Mouse (Mus musculus) heart, postnatal 0 days (tissue): ENCODE measurements around the gene Pdyn. TPM values are rescaled to one million over a fixed set of nuclear protein-coding genes. Genes with fewer than 3 reads are reported as not detected.

Experiments used
- ATAC-seq: fragments of 200-750 bp; cut with Nextera tagmentation; 2 replicates; pipeline ENCODE4 v1.8.0; 2017; ENCODE audit warnings: low read depth, moderate number of reproducible peaks, moderate library complexity; ENCODE audit not compliant: insufficient read depth
- DNase-seq: peaks from one replicate; pipeline ENCODE4 v3.0.0-alpha.2; 2016; ENCODE audit warnings: low spot score
- H3K27ac ChIP-seq: fragments of 300-500 bp; sonication (generic); 2 replicates; pipeline ENCODE4 v1.5.1; 2014; ENCODE audit warnings: low read depth, mild to moderate bottlenecking
- H3K27me3 ChIP-seq: fragments of 300-500 bp; sonication (generic); 2 replicates; pipeline ENCODE4 v1.6.1; 2014; ENCODE audit warnings: low read length, mixed read lengths; ENCODE audit not compliant: control insufficient read depth, insufficient read depth
- H3K36me3 ChIP-seq: fragments of 300-500 bp; sonication (generic); replicated peaks from 2 replicates; pipeline ENCODE4 v1.6.1; 2014; ENCODE audit warnings: low read length, mixed read lengths; ENCODE audit not compliant: control insufficient read depth, insufficient read depth
- H3K4me1 ChIP-seq: fragments of 300-500 bp; sonication (generic); 2 replicates; pipeline ENCODE4 v1.6.1; 2014; ENCODE audit warnings: antibody characterized with exemption; ENCODE audit not compliant: control insufficient read depth, insufficient read depth
- H3K4me2 ChIP-seq: fragments of 300-500 bp; sonication (generic); 2 replicates; pipeline ENCODE4 v1.6.1; 2014; ENCODE audit warnings: low read depth, mild to moderate bottlenecking, low read length, moderate library complexity
- H3K4me3 ChIP-seq: fragments of 300-500 bp; sonication (generic); 2 replicates; pipeline ENCODE4 v1.5.1; 2014; ENCODE audit warnings: low read depth, low read length
- H3K9ac ChIP-seq: fragments of 300-500 bp; sonication (generic); replicated peaks from 2 replicates; pipeline ENCODE4 v1.6.1; 2014; ENCODE audit warnings: low read depth, low read length, mixed read lengths
- H3K9me3 ChIP-seq: fragments of 300-500 bp; sonication (generic); replicated peaks from 2 replicates; pipeline ENCODE4 v1.6.1; 2016; ENCODE audit warnings: low read length; ENCODE audit not compliant: control insufficient read depth
- CTCF ChIP-seq: IDR thresholded peaks from 2 replicates; pipeline ENCODE4 v1.5.1; 2016; ENCODE audit warnings: antibody characterized with exemption, control low read depth, low read depth
- EP300 ChIP-seq: IDR thresholded peaks from 2 replicates; pipeline ENCODE4 v1.6.1; 2016; ENCODE audit warnings: antibody characterized with exemption, low read depth
- WGBS: fragments of 180-500 bp; shearing (Covaris S2); extraction: QIAGEN DNeasy Blood & Tissue Kit; methylation state at CpG from one replicate; pipeline ENCODE4 v1.1.7; 2014; 5-methylcytosine and 5-hydroxymethylcytosine counted together
- polyA plus RNA-seq: library from polyadenylated mRNA; unstranded; fragments of >200 nt; fragmentation: Nextera tagmentation; extraction: Ambion mirVana; gene quantifications from 2 replicates; pipeline ENCODE4 v1.2.1, GENCODE M21; 2015
- total RNA-seq: library from RNA; depleted of rRNA; stranded (reverse); fragments of >200 nt; gene quantifications from 2 replicates; pipeline ENCODE4 v1.2.3, GENCODE M21; 2014; ENCODE audit warnings: low replicate concordance; rRNA removed

Gene Pdyn
- 0.81 TPM in 1 of 2 replicates, not detected in the other for total RNA-seq
- 0.04 TPM in 2 replicates for polyA plus RNA-seq

DNA sequence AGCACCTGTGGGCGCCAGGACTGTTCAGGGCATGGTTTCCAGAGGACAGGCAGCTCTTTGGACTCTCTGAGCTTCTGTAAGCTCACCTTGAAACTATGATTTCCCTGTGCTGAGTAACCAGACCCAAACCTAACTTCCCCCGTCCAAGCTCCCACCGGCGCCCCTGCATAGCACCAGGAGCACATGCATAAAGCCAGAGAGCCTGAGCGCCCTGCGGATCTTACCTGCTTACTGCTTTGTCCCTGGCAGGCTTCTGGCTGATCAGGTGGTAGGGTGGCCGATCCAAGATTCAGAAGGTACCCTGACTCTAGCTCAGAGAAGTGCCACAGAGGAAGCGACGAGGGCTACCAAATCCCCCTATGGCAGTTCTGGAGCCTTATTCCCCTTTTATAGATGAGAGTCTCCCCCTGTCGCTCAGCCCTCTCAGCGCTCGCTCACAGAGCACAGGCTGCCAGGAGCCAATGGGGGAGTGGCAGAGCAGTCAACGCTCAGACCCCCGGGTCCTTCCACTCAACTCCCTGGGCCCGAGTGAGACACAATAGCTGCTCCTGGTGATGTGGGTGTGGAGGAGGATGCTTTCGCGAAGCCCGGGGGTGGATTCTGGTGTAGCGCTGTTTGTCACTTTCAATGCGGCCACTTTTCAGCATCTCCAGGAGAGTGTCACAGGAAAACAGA is at the start of gene Pdyn:
Gene Pdyn, minus strand, starts transcription at position 361 of the 675 bp plus-strand sequence.
- DNase-seq (no peak), ATAC-seq (no peak)
- no peaks in the 10 kb centered on the region for H3K9me3 ChIP-seq
- H3K4me1 ChIP-seq = 0 out of 2 replicates have a peak, but pooled peaks cover 5% of the 10 kb centered on the region
- WGBS = 7% methylated on average over 20 of the region's 20 CpGs
- H3K36me3 ChIP-seq = no peaks in the 10 kb centered on the region
- H3K9ac ChIP-seq = no peak within 1 kb of the TSS
- H3K4me2 ChIP-seq = peak within 1 kb of the TSS; percentile 15; the same call in 1 of the 2 replicates
- H3K4me3 ChIP-seq = no peak within 1 kb of the TSS
- H3K27me3 ChIP-seq = peaks cover 44% of the 10 kb centered on the region
- TF ChIP-seq CTCF (no peak), EP300 (no peak)
- H3K27ac ChIP-seq = no peak within 1 kb of the TSS

DNA sequence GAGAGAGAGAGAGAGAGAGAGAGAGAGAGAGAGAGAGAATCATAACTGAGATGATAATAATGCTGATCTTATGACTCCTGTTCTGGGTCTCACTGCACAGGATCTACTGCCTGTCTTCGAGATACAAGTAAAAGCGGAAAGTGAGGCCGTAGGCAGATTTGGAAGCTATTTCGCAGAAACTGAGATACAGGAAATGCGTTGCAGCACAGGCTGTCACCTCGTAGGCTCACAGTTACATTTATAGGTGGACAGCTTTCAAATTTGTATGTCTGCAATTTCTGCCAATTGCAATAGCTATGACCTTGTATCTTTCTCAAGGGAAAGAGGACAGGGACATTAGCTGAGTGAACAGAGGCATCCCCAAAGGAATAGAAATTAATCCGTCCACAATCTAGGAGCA is 42.4 kb upstream of the Pdyn start:
- H3K4me3 ChIP-seq = no peak overlapping the region
- H3K36me3 ChIP-seq = no peaks in the 10 kb centered on the region
- H3K27ac ChIP-seq = no peak overlapping the region
- WGBS = 78% methylated on average over 7 of the region's 7 CpGs
- DNase-seq = no peak
- TF ChIP-seq CTCF = no peak
- TF ChIP-seq EP300 = no peak
- ATAC-seq = no peak
- no peaks in the 10 kb centered on the region for H3K27me3 ChIP-seq
- H3K9ac ChIP-seq = no peak overlapping the region
- no peaks in the 10 kb centered on the region for H3K9me3 ChIP-seq
- H3K4me1 ChIP-seq = no peaks in the 10 kb centered on the region
- H3K4me2 ChIP-seq = no peak overlapping the region

DNA sequence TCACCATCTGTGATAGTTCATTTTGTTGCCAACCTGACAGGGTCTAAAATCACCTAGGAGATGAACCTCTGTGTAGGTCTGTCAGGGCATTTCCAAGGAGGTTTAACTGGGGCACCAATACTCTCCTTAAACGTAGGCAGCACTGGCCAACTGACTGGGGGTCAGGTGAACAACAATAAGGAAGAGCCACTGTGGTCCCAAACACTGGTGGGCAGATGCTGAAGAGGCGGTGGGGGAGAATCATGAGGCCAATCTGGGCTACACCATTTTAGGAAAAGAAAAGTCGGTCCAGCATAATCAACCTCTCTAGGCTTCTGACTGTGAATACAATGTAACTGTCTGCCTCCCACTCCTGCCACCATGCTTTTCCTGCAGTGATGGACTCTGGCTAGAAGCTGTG is 40.9 kb upstream of the Pdyn start:
- no peaks in the 10 kb centered on the region for H3K9me3 ChIP-seq
- TF ChIP-seq CTCF (no peak), EP300 (no peak)
- 80% methylated on average over 3 of the region's 3 CpGs for WGBS
- H3K27ac ChIP-seq = no peak overlapping the region
- no peaks in the 10 kb centered on the region for H3K4me1 ChIP-seq
- H3K36me3 ChIP-seq = no peaks in the 10 kb centered on the region
- H3K27me3 ChIP-seq = no peaks in the 10 kb centered on the region
- no peak overlapping the region for H3K9ac ChIP-seq
- ATAC-seq (no peak), DNase-seq (no peak)
- H3K4me2 ChIP-seq = no peak overlapping the region
- no peak overlapping the region for H3K4me3 ChIP-seq

DNA sequence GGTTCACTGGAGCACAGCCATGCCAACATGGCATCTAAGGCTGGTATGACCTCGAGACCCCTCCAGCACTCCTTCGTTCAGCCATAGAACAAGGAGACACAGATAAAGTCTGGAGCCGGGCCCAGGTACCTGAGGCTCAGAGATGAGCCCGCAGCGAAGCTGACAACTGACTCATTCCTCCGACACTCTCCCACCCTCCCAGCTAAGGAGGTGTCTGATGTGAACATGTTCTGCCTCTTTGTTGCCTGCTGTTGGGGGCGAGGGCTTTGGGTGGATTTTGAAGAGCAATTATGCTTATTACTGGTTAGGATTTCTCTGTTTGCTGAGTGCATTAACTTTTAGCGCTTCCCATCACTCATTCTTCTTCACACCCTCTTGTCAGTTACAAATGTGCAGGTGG is 34.4 kb upstream of the Pdyn start:
- no peak overlapping the region for H3K4me3 ChIP-seq
- no peak for DNase-seq
- WGBS = 54% methylated on average over 8 of the region's 8 CpGs
- no peak for TF ChIP-seq CTCF
- TF ChIP-seq EP300 = no peak
- no peak overlapping the region for H3K9ac ChIP-seq
- no peak overlapping the region for H3K27ac ChIP-seq
- no peaks in the 10 kb centered on the region for H3K9me3 ChIP-seq
- ATAC-seq = no peak
- no peaks in the 10 kb centered on the region for H3K36me3 ChIP-seq
- no peaks in the 10 kb centered on the region for H3K27me3 ChIP-seq
- H3K4me1 ChIP-seq = no peaks in the 10 kb centered on the region
- H3K4me2 ChIP-seq = no peak overlapping the region

DNA sequence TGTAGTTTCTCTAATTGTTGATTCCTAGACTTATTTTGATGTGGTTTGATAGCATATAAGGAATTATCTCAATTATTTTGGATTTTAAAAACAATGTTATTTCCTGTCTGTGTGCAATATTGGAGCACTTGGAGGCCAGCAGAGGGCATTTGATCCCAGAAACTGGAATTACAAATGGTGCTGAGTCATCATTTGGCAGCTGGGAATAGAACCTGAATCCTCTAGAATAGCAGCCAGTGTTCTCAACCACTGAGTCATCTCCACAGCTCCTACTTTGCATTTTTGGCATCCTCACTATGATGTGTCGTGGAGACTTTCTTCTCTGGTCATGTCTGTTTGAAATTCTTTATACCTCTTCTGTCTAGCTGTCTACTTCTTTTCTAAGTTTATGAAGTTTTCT is 30.0 kb upstream of the Pdyn start:
- Histone ChIP-seq H3K9me3 (no peaks in the 10 kb centered on the region), H3K36me3 (no peaks in the 10 kb centered on the region), H3K4me2 (no peak overlapping the region), H3K4me1 (no peaks in the 10 kb centered on the region), H3K27ac (no peak overlapping the region), H3K9ac (no peak overlapping the region), H3K27me3 (no peaks in the 10 kb centered on the region), H3K4me3 (no peak overlapping the region)
- ATAC-seq = no peak
- no peak for DNase-seq
- no peak for TF ChIP-seq EP300
- no peak for TF ChIP-seq CTCF
- WGBS = 80% methylated on average over 1 of the region's 1 CpGs

DNA sequence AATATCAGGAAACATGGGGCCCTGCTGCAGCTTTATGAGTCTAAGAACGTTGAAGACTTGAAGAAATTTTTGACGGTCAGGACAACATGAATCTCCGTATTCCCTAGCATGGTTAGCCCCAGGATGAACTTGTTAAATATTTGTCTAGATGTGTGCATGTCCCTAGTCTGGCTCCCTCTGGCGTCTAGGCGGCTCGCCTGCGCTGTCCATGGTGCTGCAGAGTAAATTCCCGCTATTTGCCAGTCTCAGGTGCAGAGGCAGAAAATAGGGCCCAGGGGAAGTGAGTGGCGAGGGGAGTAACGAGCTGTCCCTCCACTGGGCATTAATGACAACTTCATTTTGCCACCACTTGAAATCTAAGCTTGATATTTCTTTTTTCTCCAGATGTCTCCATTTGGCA is 16.0 kb upstream of the Pdyn start:
- DNase-seq = peak; percentile 55
- Histone ChIP-seq H3K36me3 (no peaks in the 10 kb centered on the region), H3K9me3 (no peaks in the 10 kb centered on the region), H3K4me1 (no peaks in the 10 kb centered on the region), H3K4me3 (no peak overlapping the region), H3K9ac (no peak overlapping the region), H3K27ac (no peak overlapping the region), H3K27me3 (no peaks in the 10 kb centered on the region), H3K4me2 (no peak overlapping the region)
- 16% methylated on average over 10 of the region's 10 CpGs for WGBS
- TF ChIP-seq EP300 (no peak), CTCF (peak; percentile 82)
- no peak for ATAC-seq
